Mouse (Mus musculus): ENCODE data around the gene Brsk1.
A peak's percentile ranks its signal among the peaks of the same experiment; 100 is the strongest.

Brsk1 gene

DNA sequence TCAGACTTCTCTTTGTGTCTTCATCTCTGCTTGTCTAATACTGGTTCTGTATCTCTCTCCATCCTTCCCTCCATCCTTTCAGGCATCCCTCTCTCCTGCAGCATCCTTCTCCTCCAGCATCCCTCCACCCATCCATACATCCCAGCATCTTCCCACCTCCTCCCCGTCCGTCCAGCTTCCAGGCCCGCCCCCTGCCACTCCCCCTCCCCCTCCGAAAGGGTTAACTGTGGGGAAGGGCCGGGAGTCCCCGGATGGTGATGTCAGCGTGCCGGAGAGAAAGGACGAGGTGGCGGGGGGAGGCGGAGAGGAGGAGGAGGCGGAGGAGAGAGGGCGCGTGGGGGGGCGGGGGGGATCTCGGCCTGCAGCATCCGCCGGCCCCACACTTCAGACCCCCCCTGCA lies at the start of gene Brsk1:
Gene Brsk1, plus strand, starts transcription at position 218 of the 400 bp plus-strand sequence.
- peak; percentile 38 for DNase-seq (ENCODE audit: low read depth)

DNA sequence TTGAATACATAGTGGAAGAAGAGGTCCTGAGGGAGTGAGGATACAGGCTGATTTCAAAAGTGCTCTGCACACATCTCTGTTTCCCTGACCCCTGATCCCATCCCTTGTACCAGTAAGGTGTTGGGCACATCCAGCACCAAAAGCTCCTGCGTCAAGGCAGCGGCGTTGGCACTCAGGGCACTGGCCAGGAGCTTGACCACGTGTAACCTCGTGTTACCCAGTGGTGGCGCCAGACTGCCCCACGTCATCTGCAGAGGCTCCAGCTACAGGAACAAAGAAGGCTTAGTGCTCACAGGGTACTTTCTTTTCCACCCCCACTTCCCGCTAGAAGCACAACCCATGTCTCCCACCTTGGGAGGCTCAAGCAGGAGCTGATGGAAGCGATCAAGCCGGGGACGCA lies 49.2 kb upstream of the Brsk1 start:
- DNase-seq (ENCODE audit: low read depth) = no peak

DNA sequence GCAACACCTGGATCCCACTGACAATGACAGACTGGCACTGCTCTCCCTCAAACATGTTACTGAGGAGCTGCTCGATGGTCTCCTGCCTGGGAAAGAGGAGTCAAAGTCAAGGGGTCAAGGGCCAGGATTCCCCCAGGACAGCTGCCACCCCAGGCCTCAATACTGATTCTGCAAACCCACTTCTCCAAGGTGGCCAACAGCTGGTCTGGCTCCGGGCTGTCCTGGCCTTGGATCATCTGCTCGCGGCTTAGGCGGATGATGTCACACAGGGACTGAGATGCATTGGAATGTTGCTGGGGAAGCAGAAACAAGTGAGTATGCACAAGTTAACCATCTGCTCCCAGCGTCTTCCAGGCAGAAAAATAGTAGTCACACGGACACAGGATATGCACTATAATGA lies 48.4 kb upstream of the Brsk1 start:
- no peak for DNase-seq (ENCODE audit: low read depth)

DNA sequence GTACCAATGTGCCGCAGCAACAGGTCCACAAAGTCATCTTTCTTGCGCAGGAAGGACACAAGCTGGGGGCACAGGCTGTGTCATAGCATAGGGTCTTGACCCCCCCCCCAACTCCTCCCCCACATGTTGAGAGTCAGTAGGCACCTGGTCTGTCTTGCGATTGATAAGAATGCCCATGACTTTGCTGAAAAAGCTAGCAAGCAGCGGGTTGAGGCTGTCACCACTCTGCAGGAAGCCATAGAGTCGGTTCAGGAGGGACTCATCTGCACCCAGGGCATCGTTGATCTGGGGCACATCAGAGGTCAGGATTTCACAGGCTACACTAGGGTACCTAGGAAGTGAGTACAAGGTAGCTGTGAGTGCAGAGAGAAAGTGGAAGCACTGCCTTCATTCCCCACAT lies 47.2 kb upstream of the Brsk1 start:
- DNase-seq (ENCODE audit: low read depth) = no peak

DNA sequence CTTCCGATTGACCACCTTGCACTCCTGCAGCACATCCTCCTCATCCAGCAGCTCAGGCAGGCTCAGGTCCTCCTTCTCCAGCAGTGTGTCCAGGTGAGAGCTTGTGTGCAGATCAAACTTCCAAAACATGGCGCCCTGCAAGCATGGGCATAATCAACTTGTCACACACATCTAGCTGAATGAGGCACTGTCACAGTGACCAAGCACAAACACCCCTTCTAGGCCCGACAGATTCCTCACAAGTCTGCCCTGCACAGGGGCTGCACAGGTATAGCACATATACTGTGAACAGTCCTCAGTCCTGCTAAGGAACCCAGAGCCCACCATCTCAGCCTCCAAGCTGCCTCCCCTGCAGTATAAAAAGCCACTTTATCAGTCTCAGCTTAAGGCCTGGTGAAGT lies 43.6 kb upstream of the Brsk1 start:
- DNase-seq (ENCODE audit: low read depth) = no peak

DNA sequence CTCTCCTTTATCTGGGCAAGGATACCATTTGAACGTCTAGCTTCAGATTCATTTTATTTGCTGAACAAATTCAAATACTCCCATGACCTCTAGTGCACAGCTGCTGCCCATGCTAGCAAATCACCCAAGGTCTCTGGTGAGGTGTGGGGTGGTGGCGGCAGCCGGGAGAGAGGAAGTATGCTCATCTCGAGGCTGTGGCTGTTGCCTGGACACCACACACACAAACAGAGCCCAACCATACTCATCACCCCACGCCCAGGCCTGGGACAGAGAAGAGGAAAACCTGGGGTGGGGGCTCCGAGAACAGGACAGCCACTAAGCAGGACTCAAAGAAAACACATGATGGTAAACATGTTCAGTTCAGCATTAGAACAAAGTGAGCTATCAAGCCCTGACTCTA lies 43.1 kb upstream of the Brsk1 start:
- DNase-seq (ENCODE audit: low read depth) = peak; percentile 80

DNA sequence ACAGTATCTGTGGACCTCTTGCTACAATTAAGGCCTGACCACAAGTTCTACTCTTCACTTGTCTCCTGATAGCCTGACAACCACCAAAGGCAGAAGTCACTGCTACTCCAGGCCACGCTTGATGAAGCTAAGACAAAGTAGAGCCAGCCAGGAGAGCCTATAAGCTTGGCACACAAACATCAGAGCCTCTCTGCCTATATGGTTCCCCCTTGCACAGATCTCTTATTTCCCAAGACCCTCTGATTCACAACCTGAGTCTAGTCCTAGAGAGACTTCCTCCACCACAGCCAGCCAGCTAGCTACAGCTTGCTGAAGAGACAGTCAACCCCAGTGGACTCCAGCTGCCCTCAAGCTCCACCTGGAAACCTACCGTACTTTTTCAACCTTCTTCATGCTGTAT lies 42.4 kb upstream of the Brsk1 start:
- no peak for DNase-seq (ENCODE audit: low read depth)

DNA sequence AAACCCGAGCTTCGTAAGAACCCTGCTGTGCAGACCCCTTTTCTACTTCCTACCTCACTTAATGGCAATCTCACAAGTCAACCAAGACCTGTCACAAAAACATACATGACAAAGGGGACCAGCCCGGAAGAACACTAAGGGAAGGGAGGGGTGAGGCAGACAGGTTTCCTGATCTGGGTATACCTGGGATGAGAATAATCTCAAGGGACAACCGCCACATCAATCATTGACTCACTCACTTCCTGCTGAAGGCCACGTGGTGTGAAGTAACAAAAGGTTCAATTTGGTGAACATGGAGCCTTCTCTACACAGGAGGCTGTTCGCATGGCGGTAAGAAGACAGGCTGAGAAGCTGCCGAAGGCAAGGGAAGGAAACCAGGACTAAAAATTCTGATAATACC lies 38.8 kb upstream of the Brsk1 start:
- DNase-seq (ENCODE audit: low read depth) = peak; percentile 78

DNA sequence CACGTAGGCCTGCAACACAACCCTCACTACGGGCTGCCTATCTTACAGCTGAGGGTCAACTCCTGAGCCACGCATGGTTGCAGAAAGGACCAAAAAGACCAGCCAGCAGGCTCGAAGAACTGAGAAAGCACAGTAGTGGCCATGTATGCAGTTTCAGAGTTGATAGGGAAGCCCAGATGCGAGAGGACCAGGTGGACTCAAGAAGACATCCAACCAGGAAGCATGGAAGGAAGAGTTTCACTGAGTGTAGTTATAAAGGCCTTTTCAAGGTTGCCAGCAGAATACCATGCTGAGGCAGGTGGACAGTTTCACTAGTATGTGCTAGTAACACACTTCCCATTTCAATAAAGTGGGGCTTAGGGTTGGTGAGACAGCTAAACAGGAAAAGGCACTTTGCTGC lies 37.7 kb upstream of the Brsk1 start:
- DNase-seq (ENCODE audit: low read depth) = no peak

DNA sequence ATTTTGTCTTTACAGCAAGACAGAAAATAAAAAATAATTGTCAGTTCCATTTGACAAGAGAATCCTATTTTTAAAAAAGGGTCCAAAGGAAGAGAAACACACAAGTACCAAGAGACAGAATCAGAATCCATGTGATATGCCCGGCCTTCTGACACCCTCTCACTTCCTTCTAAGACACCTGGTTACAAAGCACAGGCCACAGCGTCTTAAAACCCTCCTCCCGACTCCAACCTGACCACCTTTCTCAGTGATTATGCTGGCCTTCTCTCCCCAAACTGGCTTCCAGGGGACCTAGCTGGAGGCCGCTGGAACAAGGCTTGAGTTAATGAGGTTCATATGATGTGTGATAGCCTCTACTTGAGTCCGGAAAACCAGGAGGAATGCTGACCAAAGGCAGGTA lies 37.1 kb upstream of the Brsk1 start:
- no peak for DNase-seq (ENCODE audit: low read depth)

DNA sequence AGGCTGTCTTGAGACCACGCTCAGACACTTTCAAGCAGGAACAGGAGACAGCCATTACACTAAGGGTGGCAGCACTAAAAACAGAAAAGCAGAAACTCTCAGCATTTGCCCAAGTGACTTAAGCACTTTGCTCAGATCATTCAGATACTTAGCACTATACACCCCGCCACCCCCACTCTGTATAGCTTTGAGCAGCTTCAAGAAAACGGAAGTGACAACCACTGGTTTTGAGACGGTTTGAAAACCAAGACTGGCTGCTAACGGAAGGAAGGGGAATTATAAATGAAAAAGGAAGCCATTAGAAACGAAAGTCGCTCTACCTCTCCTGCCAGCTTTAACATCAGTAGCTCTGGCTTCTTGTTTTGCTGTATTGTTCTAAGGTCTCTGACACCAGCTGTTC lies 36.6 kb upstream of the Brsk1 start:
- DNase-seq (ENCODE audit: low read depth) = peak; percentile 94

DNA sequence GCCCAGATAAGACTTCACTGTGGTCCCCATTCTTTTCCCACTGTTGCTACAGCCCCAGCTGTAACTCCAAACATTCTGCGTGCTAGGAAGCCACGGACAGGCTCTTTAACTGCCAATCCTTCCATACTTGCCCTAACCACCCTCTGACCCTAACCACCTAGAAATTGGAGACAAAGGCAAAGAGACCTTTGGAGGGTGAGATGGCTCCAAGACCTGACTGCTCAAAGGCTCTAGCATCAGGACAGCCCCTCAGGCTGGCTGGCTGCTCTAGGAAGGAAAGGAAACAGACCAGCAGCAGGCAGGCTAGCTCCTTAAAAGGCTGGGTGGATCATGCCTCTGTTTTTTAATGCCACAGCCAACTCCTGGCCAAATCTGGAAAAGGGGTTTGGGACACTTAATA lies 36.2 kb upstream of the Brsk1 start:
- DNase-seq (ENCODE audit: low read depth) = no peak

DNA sequence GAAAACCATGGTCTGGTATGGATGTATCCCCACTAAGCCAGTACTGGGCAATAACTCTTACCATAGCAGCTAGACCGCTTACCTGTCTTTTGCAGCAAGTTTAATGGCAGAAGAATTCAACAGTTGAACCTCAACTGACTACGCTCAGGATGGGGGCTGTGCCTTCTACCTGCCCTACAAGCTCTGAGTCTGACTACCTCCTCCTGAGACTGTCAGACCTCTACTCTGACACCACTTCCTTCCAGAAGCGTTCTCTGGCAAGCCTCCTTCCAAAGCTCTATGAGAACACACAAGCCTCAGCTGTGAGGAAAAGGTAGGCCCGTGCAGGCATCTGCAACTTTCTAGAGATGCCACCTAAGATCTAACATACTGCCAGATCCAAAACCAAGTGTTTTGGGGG lies 35.0 kb upstream of the Brsk1 start:
- peak; percentile 71 for DNase-seq (ENCODE audit: low read depth)

DNA sequence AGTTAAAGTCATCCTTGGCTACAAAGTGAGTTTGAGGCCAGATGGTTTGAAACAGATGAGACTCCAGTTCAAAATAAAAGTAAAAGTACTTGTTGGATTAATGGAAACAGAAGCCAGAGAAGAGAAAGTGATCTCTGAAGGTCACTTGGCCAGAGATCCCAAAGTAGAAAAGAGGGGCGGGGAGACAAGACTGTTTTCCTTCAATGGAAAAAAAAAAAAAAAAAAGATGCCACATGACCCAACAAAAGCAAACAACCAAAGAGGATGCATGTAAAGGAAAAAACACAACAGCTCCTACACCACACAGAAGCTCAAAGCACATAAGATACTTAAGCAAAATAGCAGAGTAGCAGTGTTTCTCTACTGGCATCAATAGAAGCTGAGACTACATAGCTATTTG lies 34.5 kb upstream of the Brsk1 start:
- DNase-seq (ENCODE audit: low read depth) = peak; percentile 62

DNA sequence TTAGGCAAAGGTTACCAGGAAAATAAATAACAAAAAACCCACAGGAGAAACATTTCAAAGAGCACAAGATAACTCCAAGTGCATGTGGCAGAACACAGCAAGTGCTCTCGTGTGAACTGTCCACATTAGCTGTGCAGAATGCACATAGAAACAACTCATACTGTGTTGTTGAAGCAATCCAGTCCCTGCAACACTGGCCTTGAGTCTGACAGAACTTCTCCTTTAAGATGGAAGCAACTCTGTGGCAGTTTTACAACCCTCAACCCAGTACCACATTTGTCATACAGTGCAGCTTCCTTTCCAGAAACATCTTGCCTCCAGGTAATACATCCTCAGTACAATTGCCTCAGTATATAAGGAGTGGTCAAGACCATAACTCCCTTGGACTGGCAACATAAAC lies 33.6 kb upstream of the Brsk1 start:
- DNase-seq (ENCODE audit: low read depth) = peak; percentile 52

DNA sequence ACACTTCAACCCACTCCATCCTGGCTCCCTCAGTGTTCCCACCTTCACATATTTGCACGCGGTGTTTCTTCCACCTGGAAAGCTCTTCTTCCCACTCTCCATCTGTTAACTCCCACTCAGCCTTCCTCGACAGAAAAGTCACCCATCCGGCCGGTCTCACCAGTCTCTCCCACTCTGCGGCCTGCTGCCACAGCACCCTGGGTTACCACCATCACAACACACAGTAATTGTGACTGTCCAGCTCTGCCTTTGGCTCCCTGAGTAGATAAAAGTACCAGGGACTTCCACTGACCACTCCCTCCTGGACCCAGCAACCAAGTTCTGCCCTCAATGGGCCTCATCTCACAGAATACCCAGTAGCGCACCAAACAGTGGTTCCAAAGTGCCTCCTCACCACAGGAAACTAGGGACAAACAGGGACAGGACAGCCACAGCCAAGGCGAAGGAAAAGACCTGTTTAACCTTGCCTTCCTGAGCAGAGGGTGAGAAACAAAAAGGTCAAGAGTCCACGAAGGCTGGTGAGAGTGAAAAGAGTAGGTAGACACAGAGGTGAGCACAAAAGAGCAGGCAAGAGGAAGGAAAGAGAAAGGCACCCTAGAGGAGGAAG lies 32.8 kb upstream of the Brsk1 start:
- DNase-seq (ENCODE audit: low read depth) = peak; percentile 59

DNA sequence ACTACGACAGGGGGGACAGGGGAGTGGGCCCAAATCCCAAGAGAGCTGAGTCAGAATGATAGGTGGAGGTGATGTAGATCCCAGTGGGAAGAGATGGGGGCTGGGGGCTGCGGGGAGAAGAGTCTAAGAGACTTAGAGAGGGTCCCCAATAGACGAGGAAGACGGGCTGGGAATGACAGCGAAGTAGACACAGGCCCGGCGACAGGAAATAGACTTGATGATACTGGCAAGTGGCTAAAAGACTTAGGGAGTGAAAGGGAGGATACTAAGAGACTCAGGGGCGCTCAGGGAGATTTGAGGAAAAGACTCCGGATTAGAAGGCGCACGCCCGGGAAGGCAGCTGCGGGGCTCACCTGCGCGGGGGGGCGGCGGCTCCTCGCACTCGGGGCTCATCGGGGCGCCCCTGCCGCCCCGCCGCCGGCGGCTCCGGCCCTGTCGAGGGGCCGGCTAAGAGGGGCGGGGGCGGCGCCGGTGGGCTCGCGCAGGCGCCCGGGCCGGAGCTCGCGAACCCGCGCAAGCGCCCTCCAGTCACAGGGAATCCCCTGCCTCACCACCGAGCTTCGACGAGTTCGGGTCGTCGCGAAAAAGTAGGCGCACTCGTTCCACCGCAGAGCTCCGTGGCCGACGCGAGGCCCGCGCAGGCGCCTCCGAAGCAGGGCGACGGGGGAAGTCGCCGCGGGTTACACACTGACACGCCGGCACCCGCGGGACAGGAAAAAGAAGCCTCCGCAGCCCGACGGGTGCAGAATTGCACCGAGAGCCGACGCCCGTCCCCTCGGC lies 32.1 kb upstream of the Brsk1 start:
- peak; percentile 62 for DNase-seq (ENCODE audit: low read depth)

DNA sequence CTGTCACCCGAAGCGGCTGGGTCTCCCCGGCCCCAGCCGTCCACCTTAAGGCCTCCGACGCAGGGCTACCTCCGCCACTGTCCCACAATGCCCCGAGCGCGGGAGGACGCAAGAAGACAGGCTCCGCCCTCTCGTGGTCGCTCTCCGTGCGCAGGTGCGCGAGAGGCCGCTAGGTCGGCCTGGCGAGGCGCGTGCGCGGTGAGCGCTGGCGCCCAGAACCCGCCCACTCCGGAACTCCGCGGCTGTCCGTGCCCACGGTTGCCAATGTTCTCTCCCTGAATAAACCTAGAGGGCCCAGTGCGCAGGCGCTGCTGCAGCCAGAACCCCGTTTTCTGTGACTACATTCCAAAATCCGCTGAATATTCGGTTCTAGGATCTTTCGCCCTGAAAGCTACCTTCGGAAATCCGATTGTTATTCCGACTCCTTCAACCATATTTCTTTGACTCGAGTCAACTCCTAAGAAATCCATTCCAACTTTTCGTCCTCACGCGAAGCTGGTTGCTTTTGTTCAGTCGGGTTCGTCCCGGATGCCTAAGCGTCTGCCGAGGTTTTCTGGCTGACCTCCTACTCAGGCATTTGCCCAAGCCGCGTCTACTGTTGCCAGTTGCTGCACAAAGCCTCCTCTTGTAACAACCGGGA lies 31.4 kb upstream of the Brsk1 start, which contains the start of gene Ppp6r1:
Gene Ppp6r1, minus strand, starts transcription at position 108 of the 640 bp plus-strand sequence.
- peak; percentile 99 for DNase-seq (ENCODE audit: low read depth)

DNA sequence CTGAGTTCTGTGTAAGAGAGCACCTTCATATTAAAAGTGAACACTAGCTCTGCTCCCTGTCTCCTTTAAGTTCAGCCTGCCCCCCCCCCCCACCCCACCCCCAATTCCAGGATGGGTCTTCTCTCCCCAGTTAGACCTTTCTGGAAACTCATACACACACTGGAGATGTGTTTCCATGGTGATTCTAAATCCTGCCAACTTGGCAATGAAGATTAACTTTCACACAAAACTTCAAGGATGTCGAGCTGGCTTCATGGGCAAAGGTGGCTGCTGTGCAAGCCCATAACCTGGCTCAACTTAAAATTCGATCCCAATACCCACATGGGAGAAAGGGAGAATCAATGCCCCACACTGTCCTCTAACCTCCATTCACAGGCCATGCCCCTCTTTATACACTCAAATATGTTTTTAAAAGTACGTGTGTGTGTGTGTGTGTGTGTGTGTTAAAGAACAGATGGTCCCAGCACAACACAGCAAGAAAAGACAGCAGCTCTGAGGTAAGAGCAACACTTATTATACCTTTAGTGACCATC lies 30.4 kb upstream of the Brsk1 start:
- DNase-seq (ENCODE audit: low read depth) = no peak

DNA sequence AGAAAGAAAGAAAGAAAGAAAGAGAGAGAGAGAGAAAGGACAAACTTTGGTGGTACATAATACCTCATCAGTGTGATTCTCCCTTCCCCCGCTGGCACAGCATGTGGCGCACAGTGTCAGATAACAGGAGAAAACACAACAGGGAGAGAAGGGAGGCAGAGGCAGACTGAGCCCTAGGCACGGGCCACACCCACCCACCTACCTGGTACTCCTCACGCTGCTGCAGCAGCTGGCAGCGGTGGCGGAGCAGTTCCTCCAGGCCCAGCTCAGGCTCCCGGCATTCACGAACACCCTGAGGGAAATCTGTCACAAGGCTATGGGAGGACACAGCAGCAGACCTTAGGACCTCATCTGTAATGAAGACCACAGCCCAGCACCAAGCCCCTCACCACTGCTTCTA lies 27.2 kb upstream of the Brsk1 start:
- DNase-seq (ENCODE audit: low read depth) = peak; percentile 46

DNA sequence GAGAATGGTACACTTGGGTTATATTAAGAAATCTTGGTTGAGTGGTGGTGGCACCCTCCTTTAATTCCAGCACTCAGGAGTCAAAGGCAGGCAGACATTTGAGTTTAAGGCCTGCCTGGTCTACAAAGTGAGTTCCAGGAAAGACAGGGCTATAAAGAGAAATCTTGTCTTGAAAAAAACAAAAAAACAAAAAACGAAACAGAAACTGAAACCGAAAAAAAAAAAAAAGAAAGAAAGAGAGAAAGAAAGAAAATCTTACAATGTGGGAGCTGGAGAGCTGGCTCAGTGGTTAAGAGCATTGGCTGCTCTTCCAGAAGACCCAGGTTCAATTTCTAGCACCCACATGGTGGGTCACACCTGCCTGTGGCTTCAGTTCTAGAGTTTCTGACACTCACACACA lies 26.7 kb upstream of the Brsk1 start:
- DNase-seq (ENCODE audit: low read depth) = peak; percentile 81

DNA sequence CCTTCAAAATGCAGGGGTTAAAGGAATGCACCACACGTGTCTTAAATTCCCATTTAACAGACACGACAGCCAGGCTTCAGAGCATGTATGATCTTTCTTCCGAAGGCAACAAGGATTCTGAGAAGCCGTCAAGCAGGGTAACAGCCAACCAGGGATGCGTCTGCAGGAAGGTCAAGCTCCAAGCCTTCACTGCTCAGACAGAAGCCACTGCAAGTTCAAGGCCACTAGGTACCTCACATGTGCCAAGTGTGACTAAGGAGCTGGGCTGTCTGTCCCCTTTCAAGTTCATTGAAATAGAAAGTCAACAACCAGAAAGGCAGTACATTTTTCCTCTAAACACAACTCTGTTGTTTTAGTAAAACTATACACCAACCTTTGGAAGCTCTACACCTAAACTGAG lies 23.5 kb upstream of the Brsk1 start:
- DNase-seq (ENCODE audit: low read depth) = no peak

DNA sequence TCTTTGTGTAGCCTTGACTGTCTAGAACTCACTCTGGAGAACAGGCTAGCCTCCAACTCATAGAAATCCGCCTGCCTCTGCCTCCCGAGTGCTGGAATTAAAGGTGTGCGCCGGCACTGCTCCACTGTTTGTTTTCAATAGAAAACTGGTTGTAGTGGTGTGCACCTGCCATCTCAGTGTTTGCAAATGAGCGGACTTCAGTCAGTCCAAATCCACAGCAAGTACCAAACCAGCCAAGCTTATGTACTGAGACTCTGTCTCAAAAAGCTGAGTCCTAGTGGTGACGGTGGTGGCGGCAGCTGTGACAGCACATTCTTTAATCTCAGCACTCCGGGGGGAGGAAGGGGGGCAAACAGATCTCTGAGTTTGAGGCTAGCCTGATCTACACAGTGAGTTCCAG lies 21.9 kb upstream of the Brsk1 start:
- DNase-seq (ENCODE audit: low read depth) = no peak

All from induced T-regulatory cell, adult 2 months (primary cell).